Mouse (Mus musculus) brain, embryonic 14.5 days (tissue): Measurements from ENCODE around the gene Rhox7b. TPM values are rescaled to one million over a fixed set of nuclear protein-coding genes. Genes with fewer than 3 reads are reported as not detected.
"Not testable (repeated sequence)": the region's sequence is repeated elsewhere in the genome, so short reads cannot be mapped to it uniquely, and the experiment has no call there.

Experiments
- DNase-seq: peaks from one replicate; pipeline ENCODE4 v3.0.0-alpha.2; 2011; ENCODE audit warnings: low read depth
- CTCF ChIP-seq: fragments of 200-500 bp; IDR thresholded peaks from 2 replicates; pipeline ENCODE4 v1.5.1; 2012; ENCODE audit warnings: inconsistent platforms, mild to moderate bottlenecking, moderate library complexity, borderline replicate concordance; ENCODE audit not compliant: insufficient read depth, insufficient read length; ENCODE audit errors: extremely low read depth
- POLR2A ChIP-seq: fragments of 200-500 bp; IDR thresholded peaks from 2 replicates; pipeline ENCODE4 v1.6.1; 2012; ENCODE audit warnings: mild to moderate bottlenecking, inconsistent platforms, borderline replicate concordance; ENCODE audit not compliant: poor library complexity, insufficient read depth, insufficient read length, severe bottlenecking; ENCODE audit errors: extremely low read depth
- polyA plus RNA-seq: library from polyadenylated mRNA; depleted of rRNA; stranded (reverse); fragments of >200 nt; gene quantifications from 2 replicates; pipeline ENCODE4 v1.2.3, GENCODE M21; 2012; rRNA removed

The Rhox7b gene
- not detected in 2 replicates for polyA plus RNA-seq

- DNase-seq: not testable (repeated sequence)
These were observed at the start of gene Rhox7b for GRCm38 (mm10) chrX:37897132-37897531. Gene Rhox7b, minus strand, starts transcription at chrX:37897232.

GRCm38 (mm10) chrX:37916311-37916710, 19.3 kb upstream of the Rhox7b start:
- DNase-seq: no peak
- TF ChIP-seq POLR2A (no peak), CTCF (no peak)

- no peak for TF ChIP-seq POLR2A
- TF ChIP-seq CTCF: peak; percentile 27; the same call in 1 of the 2 replicates
- no peak for DNase-seq
These were observed 11.5 kb upstream of the Rhox7b start for GRCm38 (mm10) chrX:37908581-37908980.

GRCm38 (mm10) chrX:37903727-37904126, 6.7 kb upstream of the Rhox7b start:
- DNase-seq: peak; percentile 1
- no peak for TF ChIP-seq POLR2A
- no peak for TF ChIP-seq CTCF

GRCm38 (mm10) chrX:37901670-37902069, 4.6 kb upstream of the Rhox7b start, which contains the start of gene Rhox9:
Gene Rhox9, minus strand, starts transcription at chrX:37901770.
- DNase-seq: not testable (repeated sequence)

- no peak for TF ChIP-seq CTCF
- TF ChIP-seq POLR2A: no peak
- no peak for DNase-seq
These were observed 18.2 kb downstream of the Rhox7b start, which contains the start of gene Rhox8 for GRCm38 (mm10) chrX:37878844-37879243. Gene Rhox8, minus strand, starts transcription at chrX:37878944.

- no peak for TF ChIP-seq CTCF
- no peak for TF ChIP-seq POLR2A
- no peak for DNase-seq
These were observed 25.4 kb downstream of the Rhox7b start for GRCm38 (mm10) chrX:37871641-37872040.

Other genes with a start within 250 kb of the Rhox7b start
- gene Rhox4g, start 245.9 kb downstream of the Rhox7b start, polyA plus RNA-seq: not detected in 2 replicates
- not detected in 2 replicates for gene Rhox3h, start 228.5 kb downstream of the Rhox7b start, polyA plus RNA-seq
- gene Rhox2h, start 224.0 kb downstream of the Rhox7b start, polyA plus RNA-seq: not detected in 2 replicates
- gene Rhox5, start 92.4 kb downstream of the Rhox7b start, polyA plus RNA-seq: not detected in 2 replicates
- 0.06 and 0.14 TPM in 2 replicates for gene Rhox6, start 70.3 kb downstream of the Rhox7b start, polyA plus RNA-seq
- not detected in 2 replicates for gene Rhox7a, start 65.5 kb downstream of the Rhox7b start, polyA plus RNA-seq
- gene Rhox8, start 18.3 kb downstream of the Rhox7b start, polyA plus RNA-seq: not detected in 2 replicates
- not detected in 2 replicates for gene Rhox9, start 4.5 kb upstream of the Rhox7b start, polyA plus RNA-seq
- not detected in 2 replicates for gene Btg1-ps1, start 121.6 kb upstream of the Rhox7b start, polyA plus RNA-seq
- not detected in 2 replicates for gene Btg1-ps2, start 145.9 kb upstream of the Rhox7b start, polyA plus RNA-seq
- not detected in 2 replicates for gene Rhox10, start 169.2 kb upstream of the Rhox7b start, polyA plus RNA-seq
- not detected in 2 replicates for gene Rhox11, start 187.9 kb upstream of the Rhox7b start, polyA plus RNA-seq
- not detected in 2 replicates for gene Rhox12, start 213.7 kb upstream of the Rhox7b start, polyA plus RNA-seq
- gene Rhox13, start 224.0 kb upstream of the Rhox7b start, polyA plus RNA-seq: not detected in 2 replicates